Comparison of ENCODE assay signal across 11 mouse cellular contexts in the genomic region with DNA sequence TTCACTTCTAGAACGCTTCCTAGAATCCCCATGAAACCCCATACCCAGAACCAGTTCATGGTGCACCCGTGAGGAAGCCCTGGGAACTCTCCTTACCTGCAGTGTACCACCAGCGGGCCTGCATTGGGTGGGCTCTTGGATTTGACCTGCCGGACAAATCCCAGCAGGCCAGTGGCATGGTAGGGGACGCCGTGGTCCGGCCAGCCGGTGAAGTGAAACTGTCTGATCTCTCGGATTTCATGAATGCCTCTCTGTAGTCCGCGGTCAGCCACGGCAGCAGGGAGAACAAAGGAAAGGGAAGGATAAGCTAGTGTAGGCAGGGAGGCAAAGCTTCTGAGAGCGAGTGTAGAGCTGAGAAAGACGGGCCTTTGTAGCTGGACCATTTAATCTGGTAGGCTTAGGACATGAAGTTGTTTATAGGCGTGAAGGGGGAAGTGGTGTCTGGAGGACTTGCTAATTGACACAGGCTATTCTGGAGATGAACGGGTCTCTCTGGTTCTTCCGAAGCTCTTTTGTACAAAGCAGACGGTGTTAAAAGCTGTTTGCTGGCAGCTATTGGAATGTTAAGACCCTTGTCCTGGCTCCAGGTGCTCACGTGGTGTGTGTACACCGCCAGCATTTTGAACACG.
A peak's percentile ranks its signal among the peaks of the same experiment; 100 is the strongest.
DNase-seq lines count a peak whose midpoint lies in the region; ATAC-seq lines count a peak whose summit lies in the region.
"Had no signal": no experiment of that assay in that cellular context is flagged by ENCODE, and none has a peak within 500 bp of the region (broad histone marks: within the 10 kb centered on the region; RNA-seq: fewer than 3 reads in every experiment).

No protein-coding gene starts in this region.

- DNase-seq in kidney, adult 18-20 months = no peak
- DNase-seq in forebrain, embryonic 10.5 days (ENCODE audit: extremely low spot score, low spot score) = peak; percentile 48
- DNase-seq in adrenal gland, adult 2 months = no peak
- no peak for DNase-seq in kidney, postnatal 10 days
- no peak for DNase-seq in cerebellum, adult 9-11 months
- DNase-seq: adrenal gland, postnatal 25 days had no signal

- H3K4me2 ChIP-seq in kidney, embryonic 16.5 days (replicated peaks; ENCODE audit: low read depth, low read length) = 0 out of 2 replicates have a peak overlapping the region, but pooled peaks have one; percentile 18
- peak overlapping the region; percentile 30 for H3K4me2 ChIP-seq in limb, embryonic 12.5 days
- no peak overlapping the region for H3K4me2 ChIP-seq in neural tube, embryonic 14.5 days (ENCODE audit: low read depth, low read length)
- H3K4me2 ChIP-seq: stomach, embryonic 15.5 days had no signal

- peaks cover 5% of the 10 kb centered on the region; the same call in 1 of the 2 replicates for H3K36me3 ChIP-seq in kidney, embryonic 16.5 days (ENCODE audit: insufficient read depth, low read length)
- H3K36me3 ChIP-seq in forebrain, embryonic 10.5 days (replicated peaks) = 0 out of 2 replicates have a peak, but pooled peaks cover 3% of the 10 kb centered on the region
- no peaks in the 10 kb centered on the region for H3K36me3 ChIP-seq in limb, embryonic 12.5 days
- H3K36me3 ChIP-seq in neural tube, embryonic 14.5 days (ENCODE audit: control insufficient read depth, insufficient read depth, low read length) = no peaks in the 10 kb centered on the region; the same call in 1 of the 2 replicates
- H3K36me3 ChIP-seq: stomach, embryonic 15.5 days had no signal

- H3K9me3 ChIP-seq in kidney, embryonic 16.5 days (ENCODE audit: low read length) = no peaks in the 10 kb centered on the region
- no peaks in the 10 kb centered on the region for H3K9me3 ChIP-seq in forebrain, embryonic 10.5 days
- H3K9me3 ChIP-seq in limb, embryonic 12.5 days = no peaks in the 10 kb centered on the region
- no peaks in the 10 kb centered on the region for H3K9me3 ChIP-seq in neural tube, embryonic 14.5 days (ENCODE audit: control insufficient read depth, low read length)
- H3K9me3 ChIP-seq: stomach, embryonic 15.5 days had no signal

- no peak overlapping the region for H3K9ac ChIP-seq in kidney, embryonic 16.5 days (replicated peaks; ENCODE audit: low read length)
- H3K9ac ChIP-seq in limb, embryonic 12.5 days (replicated peaks) = 0 out of 2 replicates have a peak overlapping the region, but pooled peaks have one; percentile 38
- no peak overlapping the region for H3K9ac ChIP-seq in neural tube, embryonic 14.5 days (replicated peaks; ENCODE audit: low read depth, low read length)
- H3K9ac ChIP-seq: stomach, embryonic 15.5 days had no signal

- H3K4me3 ChIP-seq in kidney, embryonic 16.5 days (ENCODE audit: low read length) = no peak overlapping the region
- peak overlapping the region; percentile 20; the same call in 1 of the 2 replicates for H3K4me3 ChIP-seq in forebrain, embryonic 10.5 days
- H3K4me3 ChIP-seq in limb, embryonic 12.5 days (replicated peaks) = no peak overlapping the region
- H3K4me3 ChIP-seq in neural tube, embryonic 14.5 days (ENCODE audit: low read depth, low read length) = no peak overlapping the region
- H3K4me3 ChIP-seq: myocyte; stomach, embryonic 15.5 days had no signal

- H3K4me1 ChIP-seq in kidney, embryonic 16.5 days (ENCODE audit: insufficient read depth, low read length) = peaks cover 38% of the 10 kb centered on the region
- H3K4me1 ChIP-seq in forebrain, embryonic 10.5 days = peaks cover 38% of the 10 kb centered on the region
- peaks cover 54% of the 10 kb centered on the region for H3K4me1 ChIP-seq in limb, embryonic 12.5 days (replicated peaks)
- H3K4me1 ChIP-seq in neural tube, embryonic 14.5 days (ENCODE audit: control insufficient read depth, insufficient read depth, low read length) = peaks cover 16% of the 10 kb centered on the region

- 39% methylated on average over 21 of the region's 21 CpGs for WGBS in kidney, embryonic 16.5 days
- WGBS in forebrain, embryonic 10.5 days = 29% methylated on average over 21 of the region's 21 CpGs
- 32% methylated on average over 21 of the region's 21 CpGs for WGBS in limb, embryonic 12.5 days
- WGBS in neural tube, embryonic 14.5 days = 27% methylated on average over 21 of the region's 21 CpGs

- H3K27me3 ChIP-seq in kidney, embryonic 16.5 days (ENCODE audit: insufficient read depth, low read length) = no peaks in the 10 kb centered on the region
- H3K27me3 ChIP-seq in forebrain, embryonic 10.5 days (ENCODE audit: poor library complexity, severe bottlenecking) = peaks cover 12% of the 10 kb centered on the region; the same call in 1 of the 2 replicates
- H3K27me3 ChIP-seq in limb, embryonic 12.5 days = 0 out of 2 replicates have a peak, but pooled peaks cover 5% of the 10 kb centered on the region
- no peaks in the 10 kb centered on the region for H3K27me3 ChIP-seq in neural tube, embryonic 14.5 days (ENCODE audit: control insufficient read depth, insufficient read depth, low read length)
- H3K27me3 ChIP-seq: stomach, embryonic 15.5 days had no signal

- peak; percentile 32; the same call in 1 of the 2 replicates for ATAC-seq in kidney, embryonic 16.5 days (ENCODE audit: low FRiP score, low TSS enrichment)
- ATAC-seq in limb, embryonic 12.5 days (ENCODE audit: insufficient number of reproducible peaks, insufficient read depth, low FRiP score, low TSS enrichment, low read depth) = peak; percentile 38; the same call in 1 of the 2 replicates
- peak; percentile 70 for ATAC-seq in neural tube, embryonic 14.5 days (ENCODE audit: low read depth)

- peak overlapping the region; percentile 45; the same call in 1 of the 2 replicates for H3K27ac ChIP-seq in kidney, embryonic 16.5 days (ENCODE audit: low read length)
- peak overlapping the region; percentile 80 for H3K27ac ChIP-seq in forebrain, embryonic 10.5 days
- H3K27ac ChIP-seq in limb, embryonic 12.5 days = no peak overlapping the region; the same call in 1 of the 2 replicates
- no peak overlapping the region for H3K27ac ChIP-seq in neural tube, embryonic 14.5 days (ENCODE audit: low read depth, low read length)
- H3K27ac ChIP-seq: stomach, embryonic 15.5 days had no signal

Comparison
In these comparisons a context has a peak if more than half of its experiments do, and no peak if none do; other contexts are left out.
1. H3K27ac ChIP-seq: peak in kidney, embryonic 16.5 days (single experiment) and forebrain, embryonic 10.5 days (single experiment); none in limb, embryonic 12.5 days (single experiment) and neural tube, embryonic 14.5 days (single experiment).
2. Peak in every context shown above with its lines, with median percentiles within 50 percentile points of each other: ATAC-seq.